Mouse (Mus musculus) thymus, adult 2 months (tissue): ENCODE measurements at regions not wholly inside any gene's neighbourhood (a gene's known extent, or its start where the extent isn't known, plus 50 kb on each side); places are given as distances from the start of the nearest gene placed in this dataset.

Experiments
- CTCF ChIP-seq: fragments of 200-500 bp; IDR thresholded peaks from 2 replicates; pipeline ENCODE4 v1.5.1; 2012; ENCODE audit warnings: mild to moderate bottlenecking, control low read depth, low read length, moderate library complexity, borderline replicate concordance; ENCODE audit not compliant: control insufficient read depth, poor library complexity, insufficient read depth; ENCODE audit errors: extremely low read depth
- POLR2A ChIP-seq: fragments of 200-500 bp; IDR thresholded peaks from 2 replicates; pipeline ENCODE4 v1.6.1; 2012; ENCODE audit warnings: mild to moderate bottlenecking, low read length, control low read depth, moderate library complexity; ENCODE audit not compliant: control insufficient read depth, poor library complexity, insufficient read depth; ENCODE audit errors: extremely low read depth

GRCm38 (mm10) chr19:15809008-15809407 is 138.1 kb downstream of the Psat1 start:
- no peak for TF ChIP-seq CTCF
- no peak for TF ChIP-seq POLR2A
